Mouse (Mus musculus): ENCODE results near the gene Ccdc125. TPM values are rescaled to one million over a fixed set of nuclear protein-coding genes. Genes with fewer than 3 reads are reported as not detected.

The Ccdc125 gene
- total and polyA plus RNA-seq, 3 experiments = 0.13 to 0.59 TPM; not detected in 1

DNA sequence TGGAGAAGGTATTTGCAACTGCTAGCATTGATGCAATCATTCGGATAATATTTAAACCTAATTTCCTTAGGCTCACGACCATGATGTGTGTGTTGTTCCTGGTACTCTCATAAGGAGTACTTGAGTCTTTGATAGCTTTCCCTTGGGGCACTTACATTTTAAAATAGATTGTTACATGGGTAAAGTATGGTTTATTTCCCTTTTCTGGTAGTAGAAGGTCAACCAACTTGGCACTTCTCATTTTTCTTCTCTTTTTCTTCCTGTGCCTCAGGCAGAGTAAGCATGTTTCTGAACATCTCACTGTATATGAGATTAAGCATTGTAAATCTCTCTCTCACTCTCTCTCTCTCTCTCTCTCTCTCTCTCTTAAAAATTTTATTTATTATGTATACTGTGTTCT lies 13.3 kb downstream of the Ccdc125 start:
- Histone ChIP-seq H3K27ac (ENCODE audit: insufficient read depth, low read depth) (no peak overlapping the region), H3K27me3 (replicated peaks) (no peaks in the 10 kb centered on the region), H3K4me2 (ENCODE audit: insufficient read depth, low read depth, poor library complexity, severe bottlenecking) (no peak overlapping the region), H3K36me3 (replicated peaks in 1 of 2; ENCODE audit: control insufficient read depth in 1 of 2, insufficient read depth in 1 of 2, low read length in 1 of 2) (no peaks in the 10 kb centered on the region), H3K4me3 (replicated peaks in 1 of 3; ENCODE audit: low read depth in 2 of 3, low read length in 2 of 3, poor library complexity in 1 of 3) (no peak overlapping the region), H3K9me3 (replicated peaks; ENCODE audit: low read length) (no peaks in the 10 kb centered on the region), H3K4me1 (ENCODE audit: control insufficient read depth in 1 of 2, insufficient read depth in 2 of 2) (peaks cover 0 to 4% of the 10 kb centered on the region in 2 experiments; a peak in 1 of 4 replicates), H3K9ac (ENCODE audit: insufficient read depth, low read depth) (no peak overlapping the region), H3K79me2 (replicated peaks; ENCODE audit: control insufficient read depth, extremely low read depth, insufficient read depth, poor library complexity, severe bottlenecking) (no peaks in the 10 kb centered on the region)
- DNase-seq (ENCODE audit: extremely low read depth) = no peak
- TF ChIP-seq EP300 (IDR thresholded peaks at IDR 0.05; ENCODE audit: low read length) (no peak), MAFK (IDR thresholded peaks at IDR 0.05; ENCODE audit: insufficient replicate concordance, low read length) (no peak), MYC (IDR thresholded peaks at IDR 0.05; ENCODE audit: low read depth, low read length) (no peak), ZMIZ1 (IDR thresholded peaks at IDR 0.05; ENCODE audit: low read depth, low read length) (no peak), ETS1 (conservative IDR thresholded peaks at IDR 0.05; ENCODE audit: low read depth, low read length) (no peak), CTCF (conservative IDR thresholded peaks at IDR 0.05 in 1 of 2, IDR thresholded peaks at IDR 0.05 in 1 of 2; ENCODE audit: low read depth in 2 of 2, low read length in 2 of 2) (no peak)
- dilution Hi-C loops (cut with MboI; ENCODE audit: extremely low pct_ligation_motif_present, extremely low pct_unique_long_range_greater_than_20kb, low sequenced_read_pairs) = no loop called here
- in situ Hi-C loops (cut with MboI; ENCODE audit: low pct_ligation_motif_present, low pct_unique_long_range_greater_than_20kb, low sequenced_read_pairs) = no loop called here

GRCm38 (mm10) chr13:100684355-100684754 lies 14.8 kb downstream of the Ccdc125 start:
- H3K4me2 ChIP-seq (ENCODE audit: insufficient read depth, low read depth, poor library complexity, severe bottlenecking) = no peak overlapping the region; the same call in 1 of the 2 replicates
- peaks cover 0 to 4% of the 10 kb centered on the region in 2 experiments; a peak in 1 of 4 replicates for H3K4me1 ChIP-seq (ENCODE audit: control insufficient read depth in 1 of 2, insufficient read depth in 2 of 2)
- TF ChIP-seq JUN (IDR thresholded peaks at IDR 0.05; ENCODE audit: insufficient read depth, low read depth, low read length) (no peak), SMC3 (IDR thresholded peaks at IDR 0.05; ENCODE audit: low read depth, low read length) (peak; percentile 44), CTCF (conservative IDR thresholded peaks at IDR 0.05 in 1 of 2, IDR thresholded peaks at IDR 0.05 in 1 of 2; ENCODE audit: low read depth in 2 of 2, low read length in 2 of 2) (peak; percentile 39 to 68; a peak in 3 of 4 replicates), KAT2A (IDR thresholded peaks at IDR 0.05; ENCODE audit: insufficient replicate concordance, low read length) (no peak), RAD21 (IDR thresholded peaks at IDR 0.05; ENCODE audit: low read depth, low read length) (peak; percentile 66)
- H3K27me3 ChIP-seq (replicated peaks) = no peaks in the 10 kb centered on the region
- dilution Hi-C loops (cut with MboI; ENCODE audit: extremely low pct_ligation_motif_present, extremely low pct_unique_long_range_greater_than_20kb, low sequenced_read_pairs) (no loop called here), in situ Hi-C loops (cut with MboI; ENCODE audit: low pct_ligation_motif_present, low pct_unique_long_range_greater_than_20kb, low sequenced_read_pairs) (no loop called here)
- DNase-seq (ENCODE audit: extremely low read depth) = peak; percentile 60
- no peaks in the 10 kb centered on the region for H3K36me3 ChIP-seq (replicated peaks in 1 of 2; ENCODE audit: control insufficient read depth in 1 of 2, insufficient read depth in 1 of 2, low read length in 1 of 2)
- no peak overlapping the region for H3K9ac ChIP-seq (ENCODE audit: insufficient read depth, low read depth)
- H3K4me3 ChIP-seq (replicated peaks in 1 of 3; ENCODE audit: low read depth in 2 of 3, low read length in 2 of 3, poor library complexity in 1 of 3) = no peak overlapping the region
- no peak overlapping the region for H3K27ac ChIP-seq (ENCODE audit: insufficient read depth, low read depth)
- H3K9me3 ChIP-seq (replicated peaks; ENCODE audit: low read length) = no peaks in the 10 kb centered on the region
- no peaks in the 10 kb centered on the region for H3K79me2 ChIP-seq (replicated peaks; ENCODE audit: control insufficient read depth, extremely low read depth, insufficient read depth, poor library complexity, severe bottlenecking)

DNA sequence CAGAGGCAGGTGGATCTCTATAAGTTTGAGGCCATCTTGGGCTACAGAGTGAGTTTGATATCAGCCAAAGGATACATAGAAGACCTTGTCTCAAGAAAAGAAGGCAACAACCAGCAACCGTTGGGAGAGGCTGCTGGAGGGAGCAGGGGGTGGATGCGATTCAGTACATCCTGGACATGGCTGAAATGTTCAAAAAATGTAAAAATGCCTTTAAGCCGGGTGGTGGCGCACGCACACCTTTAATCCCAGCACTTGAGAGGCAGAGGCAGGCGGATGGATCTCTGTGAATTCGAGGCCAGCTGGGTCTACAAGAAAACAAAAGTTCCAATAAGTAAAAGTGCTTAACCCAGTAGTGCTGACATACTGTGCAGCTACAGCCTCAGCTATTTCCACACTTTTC lies 18.0 kb downstream of the Ccdc125 start:
- TF ChIP-seq HCFC1 (IDR thresholded peaks at IDR 0.05; ENCODE audit: low read depth, low read length) = no peak
- TF ChIP-seq MEF2A (IDR thresholded peaks at IDR 0.05; ENCODE audit: borderline replicate concordance, low read depth, low read length) = no peak
- TF ChIP-seq GABPA (IDR thresholded peaks at IDR 0.05; ENCODE audit: insufficient replicate concordance, low read depth, low read length) = no peak
- peak; percentile 60 for TF ChIP-seq RAD21 (IDR thresholded peaks at IDR 0.05; ENCODE audit: low read depth, low read length)
- no peak for TF ChIP-seq JUND (conservative IDR thresholded peaks at IDR 0.05; ENCODE audit: low read depth, low read length)
- peak in 1 of 2 experiments; percentile 64; a peak in 2 of 4 replicates for TF ChIP-seq CTCF (conservative IDR thresholded peaks at IDR 0.05 in 1 of 2, IDR thresholded peaks at IDR 0.05 in 1 of 2; ENCODE audit: low read depth in 2 of 2, low read length in 2 of 2)
- no peak for TF ChIP-seq MAZ (IDR thresholded peaks at IDR 0.05; ENCODE audit: low read depth, low read length)
- TF ChIP-seq UBTF (IDR thresholded peaks at IDR 0.05; ENCODE audit: low read depth, low read length) = no peak
- TF ChIP-seq SIN3A (IDR thresholded peaks at IDR 0.05; ENCODE audit: low read length) = no peak
- no peak for TF ChIP-seq ZNF384 (IDR thresholded peaks at IDR 0.05; ENCODE audit: low read depth, low read length)
- TF ChIP-seq EP300 (IDR thresholded peaks at IDR 0.05; ENCODE audit: low read length) = no peak
- TF ChIP-seq SMC3 (IDR thresholded peaks at IDR 0.05; ENCODE audit: low read depth, low read length) = peak; percentile 25; the same call in 1 of the 2 replicates
- Histone ChIP-seq H3K9ac (ENCODE audit: insufficient read depth, low read depth) (no peak overlapping the region), H3K4me3 (replicated peaks in 1 of 3; ENCODE audit: low read depth in 2 of 3, low read length in 2 of 3, poor library complexity in 1 of 3) (no peak overlapping the region), H3K9me3 (replicated peaks; ENCODE audit: low read length) (no peaks in the 10 kb centered on the region), H3K27ac (ENCODE audit: insufficient read depth, low read depth) (no peak overlapping the region), H3K4me2 (ENCODE audit: insufficient read depth, low read depth, poor library complexity, severe bottlenecking) (no peak overlapping the region), H3K4me1 (ENCODE audit: control insufficient read depth in 1 of 2, insufficient read depth in 2 of 2) (peaks cover 0 to 4% of the 10 kb centered on the region in 2 experiments; a peak in 1 of 4 replicates), H3K79me2 (replicated peaks; ENCODE audit: control insufficient read depth, extremely low read depth, insufficient read depth, poor library complexity, severe bottlenecking) (no peaks in the 10 kb centered on the region), H3K36me3 (replicated peaks in 1 of 2; ENCODE audit: control insufficient read depth in 1 of 2, insufficient read depth in 1 of 2, low read length in 1 of 2) (peaks cover 0 to 3% of the 10 kb centered on the region in 2 experiments), H3K27me3 (replicated peaks) (no peaks in the 10 kb centered on the region)
- peak; percentile 31 for DNase-seq (ENCODE audit: extremely low read depth)
- in situ Hi-C loops (cut with MboI; ENCODE audit: low pct_ligation_motif_present, low pct_unique_long_range_greater_than_20kb, low sequenced_read_pairs) (no loop called here), dilution Hi-C loops (cut with MboI; ENCODE audit: extremely low pct_ligation_motif_present, extremely low pct_unique_long_range_greater_than_20kb, low sequenced_read_pairs) (no loop called here)

All from CH12.LX (cell line).